Mouse (Mus musculus): ENCODE measurements around the gene Slc5a8. TPM values are rescaled to one million over a fixed set of nuclear protein-coding genes. Genes with fewer than 3 reads are reported as not detected.

Gene Slc5a8
- polyA plus RNA-seq, 1 experiment from 2014 or later: 18.5 TPM

DNA sequence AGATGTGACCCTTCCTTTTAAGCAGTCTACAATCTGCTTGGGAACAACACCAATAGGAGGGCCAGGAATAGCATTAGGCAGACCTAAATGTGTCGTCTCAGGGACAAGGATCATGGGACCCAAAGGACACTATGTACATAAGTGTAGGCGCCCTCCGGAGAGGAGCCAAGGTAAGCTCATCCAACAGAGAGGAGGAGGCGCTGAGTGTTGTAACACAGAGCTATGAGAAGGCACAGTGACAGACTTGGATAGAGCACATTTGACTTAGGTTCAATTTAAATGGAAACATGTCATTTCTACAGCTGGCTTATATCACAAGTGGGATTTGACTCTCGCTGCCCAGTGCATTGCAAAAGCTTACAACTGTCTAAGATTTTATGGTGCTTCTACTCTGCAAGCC is 82.8 kb downstream of the Slc5a8 start:
- Histone ChIP-seq H3K27ac (ENCODE audit: low read length) (no peak overlapping the region), H3K4me2 (replicated peaks; ENCODE audit: low read depth, low read length) (no peak overlapping the region), H3K4me1 (ENCODE audit: insufficient read depth, low read length) (no peaks in the 10 kb centered on the region), H3K9ac (replicated peaks; ENCODE audit: low read length) (no peak overlapping the region), H3K9me3 (ENCODE audit: low read length) (no peaks in the 10 kb centered on the region; the same call in 1 of the 2 replicates), H3K4me3 (ENCODE audit: low read length) (no peak overlapping the region), H3K27me3 (ENCODE audit: insufficient read depth, low read length) (no peaks in the 10 kb centered on the region), H3K36me3 (ENCODE audit: insufficient read depth, low read length) (no peaks in the 10 kb centered on the region)
- ATAC-seq (ENCODE audit: low FRiP score, low TSS enrichment): no peak
- 83% methylated on average over 5 of the region's 5 CpGs for WGBS

DNA sequence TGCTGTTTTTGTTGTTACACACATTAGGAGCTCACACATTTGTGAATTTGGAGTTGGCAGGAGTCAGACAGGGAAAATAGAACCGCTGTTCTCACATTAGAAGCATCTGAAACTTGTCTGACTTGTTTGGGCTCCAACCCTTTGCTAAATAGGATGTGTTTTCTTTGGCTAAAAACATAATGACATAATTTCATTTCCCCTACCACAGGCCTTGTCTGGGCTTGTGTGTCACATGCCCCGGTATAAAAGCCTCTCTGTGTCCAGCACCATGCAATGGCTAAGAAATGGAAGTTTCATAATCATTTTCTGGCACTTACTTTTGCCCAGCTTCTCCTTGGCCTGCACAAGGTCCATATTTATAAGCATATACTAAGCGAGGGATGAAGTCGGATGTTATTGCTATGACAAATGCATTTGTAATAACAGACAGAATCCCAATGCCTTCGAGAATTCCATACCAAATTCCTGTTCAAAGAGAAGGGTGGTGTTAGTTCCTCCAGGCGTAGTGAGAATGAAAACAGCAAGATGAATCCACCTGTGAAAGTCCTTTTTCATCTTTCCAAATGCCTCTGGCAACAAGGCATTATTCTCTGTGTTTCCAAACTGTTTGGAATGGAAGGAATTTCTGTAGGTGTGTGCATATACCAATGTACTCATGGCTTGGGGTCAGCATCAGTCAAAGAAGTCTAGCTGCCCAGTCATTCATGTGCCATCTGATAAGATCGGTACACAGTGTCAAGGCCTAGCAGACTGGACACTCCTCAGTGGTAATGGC is 85.3 kb downstream of the Slc5a8 start:
- H3K36me3 ChIP-seq (ENCODE audit: insufficient read depth, low read length): no peaks in the 10 kb centered on the region
- H3K9me3 ChIP-seq (ENCODE audit: low read length): no peaks in the 10 kb centered on the region; the same call in 1 of the 2 replicates
- no peak for ATAC-seq (ENCODE audit: low FRiP score, low TSS enrichment)
- no peak overlapping the region for H3K4me3 ChIP-seq (ENCODE audit: low read length)
- 82% methylated on average over 7 of the region's 7 CpGs for WGBS
- H3K4me1 ChIP-seq (ENCODE audit: insufficient read depth, low read length): no peaks in the 10 kb centered on the region
- no peak overlapping the region for H3K4me2 ChIP-seq (replicated peaks; ENCODE audit: low read depth, low read length)
- H3K27me3 ChIP-seq (ENCODE audit: insufficient read depth, low read length): no peaks in the 10 kb centered on the region
- H3K27ac ChIP-seq (ENCODE audit: low read length): no peak overlapping the region
- H3K9ac ChIP-seq (replicated peaks; ENCODE audit: low read length): no peak overlapping the region

DNA sequence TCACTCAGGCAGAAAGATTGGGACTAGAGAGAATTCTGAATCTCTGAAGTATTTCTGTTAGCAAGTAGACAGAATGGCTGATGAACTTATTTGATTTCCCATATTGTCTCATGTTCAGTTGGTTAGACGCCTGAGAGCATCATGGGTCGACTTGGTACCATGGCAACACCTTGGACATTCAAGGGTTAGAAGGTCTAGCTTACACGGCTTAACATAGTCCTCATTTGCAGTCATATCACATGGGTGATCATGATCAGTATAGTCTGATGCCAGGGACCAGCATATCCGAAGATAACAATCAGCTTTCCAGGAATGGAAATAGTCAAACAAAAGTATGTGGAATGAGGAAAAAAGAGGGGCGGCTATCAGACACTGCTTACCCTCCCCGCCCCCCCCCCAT is 93.1 kb downstream of the Slc5a8 start:
- Histone ChIP-seq H3K9ac (replicated peaks; ENCODE audit: low read length) (no peak overlapping the region), H3K9me3 (ENCODE audit: low read length) (no peaks in the 10 kb centered on the region), H3K4me3 (ENCODE audit: low read length) (no peak overlapping the region), H3K27ac (ENCODE audit: low read length) (no peak overlapping the region), H3K27me3 (ENCODE audit: insufficient read depth, low read length) (no peaks in the 10 kb centered on the region), H3K4me1 (ENCODE audit: insufficient read depth, low read length) (no peaks in the 10 kb centered on the region), H3K4me2 (replicated peaks; ENCODE audit: low read depth, low read length) (no peak overlapping the region), H3K36me3 (ENCODE audit: insufficient read depth, low read length) (no peaks in the 10 kb centered on the region)
- 84% methylated on average over 6 of the region's 6 CpGs for WGBS
- ATAC-seq (ENCODE audit: low FRiP score, low TSS enrichment): no peak

Other genes starting within 250 kb of the Slc5a8 start
- gene Spic, start 201.0 kb upstream of the Slc5a8 start, polyA plus RNA-seq (2015; fragmentation: Nextera tagmentation; extraction: Ambion mirVana): 0.66 and 0.84 TPM in 2 replicates
- gene Arl1, start 155.1 kb upstream of the Slc5a8 start, polyA plus RNA-seq (2015; fragmentation: Nextera tagmentation; extraction: Ambion mirVana): 197 and 206 TPM in 2 replicates
- gene Utp20, start 59.2 kb upstream of the Slc5a8 start, polyA plus RNA-seq (2015; fragmentation: Nextera tagmentation; extraction: Ambion mirVana): 16.8 and 18.7 TPM in 2 replicates

Measured in kidney, embryonic 16.5 days (tissue).